Mouse (Mus musculus) gastrocnemius, adult 8-10 months (tissue): ENCODE measurements around the gene Ptgis. TPM values are rescaled to one million over a fixed set of nuclear protein-coding genes. Genes with fewer than 3 reads are reported as not detected.

ENCODE experiments used
- DNase-seq, 2 experiments: peaks; one replicate each; pipeline ENCODE4 v3.0.0; 2022; ENCODE audit warnings: low spot score in 2 of 2
- total RNA-seq, 4 experiments: library from RNA; stranded (reverse); gene quantifications; 2 replicates each; pipeline ENCODE4 v1.2.4; 2022

Gene Ptgis
- 1 to 10 TPM; 1.1 to 3.3 (median 1.9) TPM for total RNA-seq

DNA sequence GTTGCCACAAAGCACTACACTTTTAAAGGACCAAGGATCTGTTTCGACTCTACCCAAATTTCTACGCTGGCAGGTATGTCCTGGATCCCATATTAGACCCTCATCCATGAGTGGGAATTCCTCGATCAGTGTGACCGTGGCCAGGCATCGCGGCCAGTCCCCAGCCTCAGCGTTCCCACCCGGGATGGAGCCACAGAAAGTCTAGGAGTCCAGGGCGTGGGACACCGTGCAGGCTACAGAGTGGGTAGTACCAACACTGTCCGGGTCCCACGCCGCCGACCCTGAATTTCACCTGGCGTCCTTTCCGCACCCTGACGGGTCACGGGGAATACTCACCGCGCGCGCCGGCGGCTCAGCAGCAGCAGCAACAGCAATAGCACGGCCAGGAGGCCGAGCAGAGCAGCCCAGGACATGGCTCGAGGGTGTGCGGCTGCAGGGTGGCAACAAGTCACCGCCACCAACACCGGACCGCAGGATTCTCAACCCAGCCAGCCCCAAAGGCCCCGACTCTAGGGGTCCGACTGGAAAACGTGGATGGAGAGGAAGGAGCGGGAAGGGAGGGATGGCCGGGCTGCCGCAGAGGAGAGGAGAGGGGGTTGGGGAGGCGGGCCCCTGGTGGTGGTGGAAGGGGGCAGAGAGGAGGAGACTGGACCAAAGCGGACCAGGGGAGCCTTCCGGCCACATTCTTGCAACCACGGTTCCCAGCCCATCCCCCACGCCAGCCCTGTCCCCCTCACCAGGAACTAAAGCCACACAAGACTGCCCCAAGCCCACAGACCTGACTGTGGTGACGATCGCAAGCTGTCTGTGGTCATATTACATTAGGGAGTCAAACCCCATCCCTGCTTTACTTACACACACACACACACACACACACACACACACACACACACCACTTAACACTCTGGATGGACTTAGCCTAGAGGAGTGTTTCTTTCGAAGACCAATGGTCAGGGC lies at the start of gene Ptgis:
Gene Ptgis (minus strand): TSS at position 597 of the 957 bp plus-strand sequence.
- no peak for DNase-seq

DNA sequence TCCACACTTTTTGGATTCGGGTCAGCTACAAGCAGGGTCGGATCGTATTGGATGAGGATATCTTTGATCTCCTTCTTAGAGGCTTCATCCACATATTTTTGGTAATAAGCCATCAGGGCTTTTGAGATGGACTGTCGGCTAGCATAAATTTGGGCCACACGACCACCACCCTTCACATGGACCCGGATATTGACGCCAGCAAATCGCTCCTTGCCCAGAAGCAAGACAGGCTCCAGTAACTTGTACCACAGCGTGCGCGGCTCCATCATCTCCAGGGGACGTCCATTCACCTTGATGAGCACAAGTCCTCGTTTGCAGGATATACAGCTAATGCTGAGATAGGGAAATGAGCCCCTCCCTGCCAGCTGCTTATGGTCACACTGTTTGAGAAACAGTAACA lies 41.1 kb upstream of the Ptgis start:
- DNase-seq = peak; percentile 1 to 2

DNA sequence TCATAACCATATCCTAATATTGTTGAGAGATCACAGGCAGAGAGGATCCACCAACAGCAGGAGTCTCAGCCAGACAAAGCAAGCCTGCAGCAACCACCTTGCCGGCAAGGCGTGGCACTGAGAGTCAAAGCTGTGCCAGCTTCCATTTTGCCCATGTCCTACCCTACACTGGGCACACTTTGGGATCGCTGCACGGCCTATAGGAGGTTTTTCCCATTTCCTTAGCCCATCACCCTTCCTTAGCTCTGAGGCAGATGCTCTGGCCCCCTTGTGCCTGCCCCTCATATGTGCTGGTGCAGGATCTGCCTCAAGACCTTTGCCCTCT lies 40.5 kb upstream of the Ptgis start:
- DNase-seq = no peak

DNA sequence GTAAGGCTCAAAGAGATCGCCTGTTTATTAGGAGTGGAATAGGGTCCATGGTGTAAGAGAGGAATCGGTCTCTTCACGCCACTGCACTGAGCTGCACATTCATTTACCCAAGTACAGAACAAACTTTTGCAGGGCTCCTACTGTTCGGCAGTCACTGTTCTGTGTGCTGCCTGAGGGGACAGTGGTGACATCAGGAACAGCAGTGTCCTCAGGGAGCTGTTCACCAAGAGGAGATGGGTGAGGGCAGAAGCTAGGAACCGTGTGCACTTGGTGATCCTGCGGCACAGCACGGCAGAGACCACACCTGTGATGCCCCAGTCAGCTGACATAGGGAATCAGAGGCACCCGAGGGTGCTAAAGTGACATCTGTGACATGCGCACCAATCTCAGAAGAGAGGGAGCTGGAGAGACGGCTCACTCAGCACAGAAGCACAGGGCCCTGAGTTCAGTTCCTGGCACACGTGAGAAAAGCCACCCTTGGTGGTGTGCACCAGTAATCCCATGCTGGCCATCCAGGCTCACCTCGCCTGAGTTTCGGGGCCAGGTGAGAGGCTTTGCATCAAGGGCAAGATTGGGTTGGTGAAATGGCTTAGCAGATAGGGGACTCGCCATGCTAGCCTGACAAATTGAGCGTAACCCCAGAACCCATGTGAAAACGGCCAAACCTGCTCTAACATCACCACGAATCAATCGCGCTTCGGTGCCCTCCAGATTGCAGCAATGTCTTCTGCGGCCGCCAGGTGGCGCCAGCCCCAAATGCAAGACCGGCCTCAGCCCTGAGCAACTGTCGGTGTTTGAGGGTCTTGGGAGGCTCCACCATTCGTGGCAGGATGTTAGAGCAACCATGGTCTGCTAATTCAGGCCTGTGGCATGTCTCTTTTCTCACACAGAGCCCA lies 39.9 kb upstream of the Ptgis start:
- peak; percentile 46 to 50 for DNase-seq

- DNase-seq = peak; percentile 12 to 13
Observed at GRCm38 (mm10) chr2:167278751-167279526, 38.5 kb upstream of the Ptgis start.

GRCm38 (mm10) chr2:167278011-167278410 lies 37.6 kb upstream of the Ptgis start:
- peak; percentile 1 to 2 for DNase-seq

- peak in 1 of 2 experiments; percentile 1 for DNase-seq
Observed at GRCm38 (mm10) chr2:167277026-167277425, 36.6 kb upstream of the Ptgis start.

DNA sequence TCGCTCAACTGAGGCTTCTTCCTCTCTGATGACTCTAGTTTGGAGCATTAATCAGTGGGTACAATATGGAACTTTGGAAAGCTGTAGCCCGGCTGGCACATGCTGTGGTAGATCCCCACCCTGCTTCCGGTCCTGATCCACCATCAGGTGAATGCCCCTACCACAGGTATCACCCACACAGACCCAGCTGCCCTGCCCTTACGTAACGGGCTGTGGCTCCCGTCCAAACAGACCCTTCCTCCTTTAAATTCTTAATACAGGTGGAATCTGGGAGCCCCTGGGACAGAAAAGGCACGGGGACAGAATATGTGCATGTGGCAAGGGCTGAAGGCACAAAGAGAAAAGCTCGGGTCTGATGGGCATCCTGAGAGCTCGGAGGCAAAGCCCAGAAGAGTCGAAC lies 35.5 kb upstream of the Ptgis start:
- peak; percentile 1 to 2 for DNase-seq

- DNase-seq = peak; percentile 1 to 2
Observed at GRCm38 (mm10) chr2:167274713-167275465, 34.5 kb upstream of the Ptgis start.

GRCm38 (mm10) chr2:167273206-167273740 lies 32.9 kb upstream of the Ptgis start:
- peak; percentile 2 to 3 for DNase-seq

GRCm38 (mm10) chr2:167272706-167273105 lies 32.3 kb upstream of the Ptgis start:
- peak; percentile 1 to 2 for DNase-seq

DNA sequence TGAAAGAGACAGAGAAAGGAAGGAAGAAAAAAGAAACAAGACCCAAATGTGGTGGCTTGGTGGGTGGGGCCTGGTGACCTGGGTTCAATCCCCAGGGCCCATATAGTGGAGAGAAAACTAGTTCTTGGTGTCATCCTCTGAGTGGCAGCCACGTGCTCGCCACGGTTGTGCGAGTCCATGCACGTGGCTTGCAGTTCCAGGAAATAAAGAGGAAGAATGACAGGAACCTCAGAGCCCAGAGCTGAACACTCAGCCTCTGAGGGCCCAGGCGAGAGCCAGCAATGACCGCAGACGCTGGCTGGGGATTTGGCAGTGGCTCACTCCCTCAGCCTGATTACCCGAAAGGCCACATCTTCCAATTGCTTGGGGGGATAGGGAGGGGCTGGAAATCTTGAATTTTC lies 30.7 kb upstream of the Ptgis start:
- peak; percentile 8 to 32 for DNase-seq

DNA sequence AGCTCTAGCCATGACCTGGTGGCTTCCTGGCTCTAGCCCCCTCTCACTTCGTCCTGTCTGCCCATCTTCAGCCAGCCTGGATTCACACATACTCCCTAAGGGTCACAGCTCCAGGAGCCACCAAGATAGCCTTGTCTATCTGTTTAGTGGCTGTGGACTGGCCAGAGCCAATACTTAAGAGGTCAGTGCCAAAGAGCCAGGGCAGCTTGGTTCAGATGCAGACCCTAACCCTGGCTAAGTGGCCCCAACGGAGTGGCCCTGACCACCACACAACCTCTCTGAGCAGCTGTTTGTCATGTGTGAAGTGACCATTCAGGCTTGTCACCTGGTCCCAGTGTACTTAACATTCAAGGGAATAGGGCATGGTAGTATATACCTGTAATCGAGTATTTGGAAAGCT lies 30.1 kb upstream of the Ptgis start:
- DNase-seq = peak; percentile 2

DNA sequence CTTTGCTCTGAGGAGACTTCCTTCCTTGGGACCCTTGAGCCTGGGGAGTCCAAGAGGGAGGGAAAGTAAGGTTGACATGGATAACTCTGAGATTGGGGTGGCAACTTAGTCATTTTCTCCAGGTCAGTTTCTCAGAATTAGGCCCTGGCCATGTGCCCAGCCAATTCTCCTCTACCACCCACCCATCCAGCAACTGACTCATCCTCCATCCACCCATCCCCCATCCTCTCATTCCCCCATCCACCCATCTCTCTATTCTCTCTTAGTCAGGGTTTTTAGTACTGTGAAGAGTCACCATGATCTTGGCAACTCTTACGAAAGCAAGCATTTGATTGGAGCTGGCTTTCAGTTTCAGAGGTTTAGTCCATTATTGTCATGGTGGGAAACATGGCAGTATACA lies 28.3 kb upstream of the Ptgis start:
- DNase-seq = peak in 1 of 2 experiments; percentile 1

DNA sequence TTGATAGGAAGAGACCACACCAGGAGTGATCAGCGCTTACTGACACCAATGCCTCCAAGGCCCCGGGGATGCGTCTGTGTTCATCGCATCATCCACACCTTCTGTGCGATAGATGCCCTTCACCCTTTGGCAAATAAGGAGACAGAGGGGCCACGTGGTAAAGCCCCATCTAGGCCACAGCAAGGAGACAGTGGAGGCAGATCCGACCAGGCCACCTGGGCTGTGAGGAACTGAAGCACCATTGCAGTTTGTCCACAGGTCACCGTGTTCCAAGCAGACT lies 27.9 kb upstream of the Ptgis start:
- DNase-seq = no peak

DNA sequence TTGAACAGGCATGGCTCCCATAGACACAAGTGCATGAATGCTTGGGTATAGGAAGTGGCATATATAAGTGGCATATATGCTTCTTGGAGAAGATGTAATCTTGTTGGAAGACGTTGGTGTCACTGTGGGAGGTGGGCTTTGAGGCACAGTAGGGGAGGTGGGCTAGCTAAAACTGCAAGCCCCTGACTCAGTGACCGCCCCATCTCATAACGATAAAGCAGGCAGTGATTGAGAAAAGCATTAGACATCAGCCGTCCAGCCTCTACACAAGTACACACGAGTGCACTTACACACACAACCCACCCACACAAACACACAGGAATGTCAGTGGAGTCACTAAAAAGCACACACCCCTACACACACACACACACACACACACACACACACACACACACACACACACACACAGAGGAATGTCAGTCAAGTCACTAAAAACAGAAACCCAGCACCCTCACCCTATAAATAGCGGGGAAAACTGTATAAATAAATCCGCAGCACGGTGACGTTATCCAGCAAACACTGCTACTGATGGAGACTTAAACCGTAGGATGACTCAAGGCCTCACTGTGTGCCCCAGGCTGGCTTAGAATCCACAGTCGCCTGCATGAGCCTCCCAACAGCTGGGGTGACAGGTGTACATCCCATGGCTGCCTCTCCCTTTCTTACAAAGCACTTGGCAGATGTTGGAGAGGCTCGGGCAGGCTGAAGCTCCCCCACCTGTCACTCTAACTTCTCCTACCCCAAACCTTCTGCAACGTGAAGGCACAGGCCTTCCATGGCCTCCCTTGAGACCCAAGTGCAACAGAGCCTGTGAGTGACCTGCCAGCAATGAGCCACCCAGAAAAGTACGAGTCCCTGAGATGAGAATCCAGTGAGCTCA lies 27.4 kb upstream of the Ptgis start:
- peak; percentile 17 to 50 for DNase-seq

DNA sequence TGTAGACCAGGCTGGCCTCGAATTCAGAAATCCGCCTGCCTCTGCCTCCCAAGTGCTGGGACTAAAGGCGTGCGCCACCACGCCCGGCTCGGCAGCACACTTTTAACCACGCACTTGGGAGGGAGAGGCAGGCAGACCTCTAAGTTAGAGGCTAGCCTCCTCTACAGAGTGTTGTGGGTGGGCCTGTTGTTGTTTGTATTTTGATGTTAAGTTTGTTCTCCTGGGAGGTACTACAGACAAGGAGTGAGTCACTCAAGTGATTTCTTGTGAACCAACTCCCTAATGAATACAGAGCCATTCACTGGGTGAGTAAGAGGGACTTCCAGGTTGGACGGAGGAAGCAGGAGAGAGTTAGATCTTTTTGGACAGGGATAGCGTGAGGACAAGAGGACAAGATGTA lies 25.8 kb upstream of the Ptgis start:
- peak in 1 of 2 experiments; percentile 1 for DNase-seq

GRCm38 (mm10) chr2:167265806-167266205 lies 25.4 kb upstream of the Ptgis start:
- DNase-seq = peak; percentile 1

- peak in 1 of 2 experiments; percentile 1 for DNase-seq
Observed at GRCm38 (mm10) chr2:167265021-167265420, 24.6 kb upstream of the Ptgis start.
